Mouse (Mus musculus) c-Kit-positive CD71-positive TER-119-positive erythroid progenitor cells, embryonic 14.5 days (primary cell): ENCODE measurements around the gene Abhd14b.

Experiments
- DNase-seq: peaks from one replicate; pipeline ENCODE4 v3.0.0-alpha.2; 2013; ENCODE audit warnings: low spot score

The Abhd14b gene

DNA sequence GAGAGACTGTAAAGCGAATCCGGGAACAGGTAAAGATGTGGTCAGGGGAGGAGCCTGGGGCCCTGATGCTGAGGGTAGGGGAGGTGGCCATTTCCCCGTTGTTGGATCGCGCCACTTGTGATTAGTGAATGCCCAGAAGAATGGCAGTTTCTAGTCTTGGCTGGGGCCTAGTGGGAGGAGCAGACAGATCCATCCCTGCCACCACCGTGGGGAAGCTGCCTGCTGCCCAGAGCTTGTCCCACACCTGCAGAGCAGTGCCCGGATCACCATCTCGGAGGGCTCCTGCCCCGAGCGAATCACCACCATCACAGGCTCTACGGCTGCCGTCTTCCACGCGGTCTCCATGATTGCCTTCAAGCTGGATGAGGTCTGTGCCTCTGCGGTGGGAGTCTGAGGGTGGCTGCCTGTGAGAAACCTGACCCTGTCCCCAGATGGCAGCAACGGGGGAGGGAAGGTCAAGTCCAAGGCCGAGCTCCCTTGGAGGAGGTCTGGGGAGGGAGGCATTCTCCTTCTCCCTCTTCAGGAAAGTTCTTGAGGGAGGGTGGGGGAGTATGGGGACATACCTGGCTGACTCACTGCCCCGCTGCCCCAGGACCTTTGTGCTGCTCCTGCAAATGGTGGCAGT, 13.3 kb downstream of the Abhd14b start:
- no peak for DNase-seq

GRCm38 (mm10) chr9:106461026-106461415, 13.8 kb downstream of the Abhd14b start:
- DNase-seq = no peak

- DNase-seq = no peak
These were observed 14.6 kb downstream of the Abhd14b start for GRCm38 (mm10) chr9:106461641-106462429.

DNA sequence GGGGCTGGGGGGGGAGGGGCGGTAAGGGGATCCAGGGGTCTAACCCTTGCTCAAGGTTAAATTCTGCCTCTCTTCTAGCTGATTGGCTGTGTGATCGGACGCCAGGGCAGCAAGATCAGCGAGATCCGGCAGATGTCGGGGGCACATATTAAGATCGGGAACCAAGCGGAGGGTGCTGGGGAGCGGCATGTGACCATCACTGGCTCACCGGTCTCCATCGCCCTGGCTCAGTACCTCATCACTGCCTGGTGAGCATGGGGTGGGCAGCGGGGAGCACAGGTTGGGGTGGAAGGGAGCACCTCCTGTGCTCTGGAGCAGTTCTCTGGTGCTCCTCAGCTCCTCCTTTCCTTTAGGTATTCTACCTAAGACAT, 15.2 kb downstream of the Abhd14b start:
- DNase-seq = no peak

DNA sequence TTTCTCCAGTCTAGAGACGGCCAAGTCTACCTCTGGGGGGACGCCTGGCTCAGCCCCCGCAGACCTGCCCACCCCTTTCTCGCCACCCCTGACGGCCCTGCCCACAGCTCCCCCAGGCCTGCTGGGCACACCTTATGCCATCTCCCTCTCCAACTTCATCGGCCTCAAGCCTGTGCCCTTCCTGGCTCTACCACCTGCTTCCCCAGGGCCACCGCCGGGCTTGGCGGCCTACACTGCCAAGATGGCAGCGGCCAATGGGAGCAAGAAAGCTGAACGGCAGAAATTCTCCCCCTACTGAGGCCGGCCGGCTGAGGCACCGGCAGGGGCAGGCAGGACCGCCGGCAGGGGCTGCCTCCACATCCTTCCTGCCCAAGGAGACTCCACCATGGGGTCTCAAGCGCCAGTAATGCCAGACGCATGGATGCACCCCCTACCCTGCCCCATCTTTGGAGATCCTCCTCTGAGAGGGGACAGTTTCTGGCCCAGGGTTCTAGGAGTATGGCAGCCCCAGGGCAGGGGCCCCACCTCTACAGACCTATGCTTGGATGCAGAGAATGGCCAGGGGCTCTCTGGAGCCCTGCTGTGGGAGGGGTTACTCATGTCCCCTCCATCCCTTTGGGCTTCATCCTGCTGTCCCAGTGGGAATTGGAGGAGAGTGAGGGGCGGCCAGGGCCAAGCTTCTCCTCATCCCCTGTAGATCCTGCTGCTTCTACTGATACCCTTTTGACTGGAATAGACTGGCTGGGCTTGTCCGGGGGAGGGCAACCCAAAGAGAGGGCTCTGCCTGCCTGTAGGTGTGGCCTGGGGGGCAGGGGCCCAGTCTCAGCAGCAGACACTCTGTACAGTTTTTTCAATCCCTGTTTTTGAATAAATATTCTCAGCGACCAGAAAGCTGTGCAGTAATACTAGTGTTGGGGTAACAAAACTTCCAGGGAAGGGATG, 16.1 kb downstream of the Abhd14b start:
- DNase-seq = no peak

- DNase-seq = no peak
These were observed 17.7 kb downstream of the Abhd14b start for GRCm38 (mm10) chr9:106464751-106465541.

- DNase-seq = no peak
These were observed 18.4 kb downstream of the Abhd14b start, which contains the start of gene Gpr62 for GRCm38 (mm10) chr9:106465571-106466200. Gene Gpr62, minus strand, starts transcription at chr9:106465938.

GRCm38 (mm10) chr9:106466721-106467120, 19.5 kb downstream of the Abhd14b start:
- no peak for DNase-seq

GRCm38 (mm10) chr9:106467746-106468145, 20.5 kb downstream of the Abhd14b start:
- DNase-seq = no peak

DNA sequence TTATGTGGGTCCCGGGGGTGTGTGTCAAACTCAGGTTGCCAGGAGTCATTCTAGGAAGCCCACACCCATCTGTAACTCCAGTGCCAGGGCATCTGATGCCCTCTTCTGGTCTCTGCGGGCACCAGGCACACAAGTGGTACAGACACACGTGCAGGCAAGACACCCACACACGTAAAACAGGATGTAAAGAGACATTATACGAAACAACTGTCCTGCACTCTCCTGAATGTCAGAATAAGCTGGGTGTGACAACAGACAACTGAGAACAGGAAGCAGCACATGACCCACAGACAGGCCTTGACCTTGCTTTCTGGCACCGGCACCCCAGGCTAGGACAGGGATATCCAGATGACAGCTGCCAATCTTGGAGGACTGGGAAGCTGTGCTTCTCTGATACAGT, 22.1 kb downstream of the Abhd14b start:
- DNase-seq = no peak

DNA sequence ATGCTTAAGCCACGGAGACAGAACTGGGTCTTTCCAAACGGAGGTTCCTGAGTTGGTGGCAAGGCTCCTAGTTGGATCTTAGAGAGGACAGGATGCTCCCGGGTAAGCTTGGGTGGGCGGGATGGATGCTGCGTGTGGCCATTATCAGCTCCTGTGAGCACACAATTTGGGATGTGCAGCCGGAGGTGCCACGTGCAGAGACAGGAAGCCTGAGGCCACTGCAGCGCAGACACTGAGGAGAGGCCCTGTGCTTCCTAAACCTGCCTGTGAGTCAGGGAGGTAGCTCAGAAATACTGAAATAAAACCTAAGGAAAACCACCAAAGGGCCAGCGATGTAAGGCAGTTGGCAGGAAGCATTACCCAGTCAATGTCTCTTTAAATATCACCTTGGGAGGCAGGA, 22.5 kb downstream of the Abhd14b start:
- DNase-seq = no peak

DNA sequence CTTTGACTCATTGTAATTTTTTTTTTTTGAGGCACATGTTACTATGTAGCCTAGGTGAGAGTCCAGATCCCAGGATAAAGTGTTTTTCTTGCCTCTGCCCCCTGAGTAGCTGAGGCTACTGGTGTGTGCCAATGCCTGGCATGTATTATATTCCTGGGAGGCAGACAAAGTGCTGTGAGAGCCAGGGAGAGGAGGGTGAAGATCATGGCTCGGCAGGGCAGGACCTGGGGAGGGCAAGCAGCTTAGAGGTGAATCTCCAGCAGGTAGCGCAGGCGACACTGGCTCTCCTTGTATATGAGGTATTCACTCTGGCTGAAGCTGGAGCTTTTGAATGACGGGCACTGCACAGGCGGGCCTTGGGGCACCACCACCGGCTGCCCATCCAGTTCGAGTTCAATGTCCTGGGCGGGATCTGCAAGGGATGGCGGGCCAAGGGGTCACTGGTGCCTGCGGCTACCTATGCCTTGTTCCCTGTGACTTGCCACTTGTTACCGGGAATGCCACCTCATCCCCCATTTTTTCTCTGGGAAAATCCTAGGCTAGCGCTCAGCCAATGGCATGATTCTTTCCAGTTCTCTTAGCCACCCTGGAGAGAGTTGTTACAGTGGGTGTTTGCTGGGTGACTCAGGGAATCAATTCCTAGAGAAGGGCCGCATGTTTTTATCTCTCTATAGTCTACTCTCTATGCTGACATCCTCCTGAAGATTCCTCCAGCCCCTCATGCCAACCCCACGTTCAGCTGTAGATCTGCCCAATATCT, 23.9 kb downstream of the Abhd14b start:
- no peak for DNase-seq

- DNase-seq = no peak
These were observed 24.6 kb downstream of the Abhd14b start for GRCm38 (mm10) chr9:106471892-106472291.

GRCm38 (mm10) chr9:106472321-106472720, 25.1 kb downstream of the Abhd14b start:
- no peak for DNase-seq

- DNase-seq = no peak
These were observed 26.0 kb downstream of the Abhd14b start for GRCm38 (mm10) chr9:106473081-106473752.

DNA sequence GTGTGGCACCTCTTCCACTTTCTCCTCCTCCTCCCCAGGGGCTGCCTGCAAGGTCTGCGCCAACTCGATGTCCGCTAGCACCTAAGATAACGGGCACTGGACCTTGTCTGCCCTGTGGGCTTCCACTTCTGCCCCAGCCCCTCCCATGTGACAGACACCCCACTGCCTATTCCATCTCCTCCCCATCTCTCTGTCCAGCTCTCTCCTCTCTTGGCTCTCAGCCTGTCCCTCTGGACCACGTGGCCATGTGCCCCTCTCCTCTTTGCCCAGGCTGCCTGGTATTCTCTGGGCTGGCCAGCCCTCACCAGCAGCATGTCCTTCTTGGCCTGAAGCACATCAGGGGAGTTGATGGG, 26.5 kb downstream of the Abhd14b start:
- DNase-seq = no peak

DNA sequence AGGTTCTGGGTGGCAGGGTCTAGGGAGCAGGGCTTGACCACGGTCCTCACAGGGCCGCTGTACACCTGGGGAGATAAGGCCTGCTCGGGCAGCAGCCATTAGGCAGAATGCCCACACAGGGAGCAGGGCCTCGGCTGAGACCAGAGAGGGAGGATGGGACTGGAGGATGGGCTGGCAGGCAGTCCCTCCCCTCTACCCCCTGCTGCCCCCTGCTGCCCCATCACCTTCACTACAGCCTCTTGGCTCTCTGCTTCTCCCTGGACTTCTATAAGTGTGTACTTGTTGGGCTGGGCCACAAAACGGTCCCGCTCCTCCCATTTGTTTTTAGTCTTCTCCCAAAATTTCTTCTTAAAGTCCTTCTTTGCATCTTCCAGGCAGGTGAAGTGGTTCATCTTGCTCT, 27.2 kb downstream of the Abhd14b start:
- peak; percentile 64 for DNase-seq

DNA sequence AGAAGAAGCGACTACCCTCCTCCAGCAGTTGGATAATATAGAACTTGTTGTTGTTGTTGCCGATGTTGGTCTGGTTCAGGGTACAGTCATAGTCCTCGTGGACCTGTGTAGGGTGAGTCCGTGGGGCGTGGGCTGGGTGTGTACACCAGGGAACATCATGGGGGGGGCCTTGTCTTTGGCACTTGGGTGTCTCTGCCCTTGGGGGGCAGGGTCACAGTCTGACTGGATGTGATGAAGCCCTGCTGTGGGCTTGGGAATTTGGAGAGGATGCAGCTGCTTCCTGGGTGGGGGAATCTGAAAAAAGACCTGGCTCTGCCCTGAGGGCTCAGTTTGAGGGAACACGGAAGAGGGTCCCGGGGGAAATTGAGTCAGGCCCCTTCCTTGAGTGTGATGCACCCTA, 27.8 kb downstream of the Abhd14b start:
- no peak for DNase-seq

GRCm38 (mm10) chr9:106475663-106476001, 28.4 kb downstream of the Abhd14b start, which contains the start of gene Rrp9:
Gene Rrp9, plus strand, starts transcription at chr9:106475963.
- no peak for DNase-seq
